Mouse (Mus musculus) heart, postnatal 0 days (tissue): ENCODE data around the gene Cbx6.
A peak's percentile ranks its signal among the peaks of the same experiment; 100 is the strongest.

Experiments
- CTCF ChIP-seq: IDR thresholded peaks from 2 replicates; pipeline ENCODE4 v1.5.1; 2016; ENCODE audit warnings: antibody characterized with exemption, control low read depth, low read depth
- EP300 ChIP-seq: IDR thresholded peaks from 2 replicates; pipeline ENCODE4 v1.6.1; 2016; ENCODE audit warnings: antibody characterized with exemption, low read depth

DNA sequence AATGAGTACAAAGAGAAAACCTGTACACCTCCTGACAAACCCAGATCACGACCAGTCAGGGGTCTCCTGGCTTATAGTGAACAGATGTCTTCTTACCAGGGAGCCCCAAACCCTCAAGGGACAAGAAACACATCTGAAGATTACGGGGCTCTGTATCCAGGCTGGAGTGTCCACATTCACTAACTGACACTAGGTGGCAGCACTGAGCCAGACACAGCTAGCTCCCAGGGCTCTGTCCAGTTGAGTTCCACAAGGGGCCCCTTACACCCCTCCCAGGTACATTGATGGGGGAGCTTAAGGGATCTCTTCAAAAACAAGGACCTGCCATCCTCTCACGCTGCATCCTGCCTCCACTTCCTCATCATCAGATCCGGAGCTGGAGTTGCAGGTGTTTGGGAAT lies 4.1 kb downstream of the Cbx6 start:
- TF ChIP-seq CTCF (peak; percentile 88), EP300 (no peak)
